Mouse (Mus musculus) ovary, postnatal 36 days (tissue): ENCODE results near the gene Hebp2.

Experiments used
- DNase-seq: peaks from one replicate; pipeline ENCODE4 v3.0.0; 2022; ENCODE audit warnings: low spot score, mixed read lengths

The Hebp2 gene

GRCm38 (mm10) chr10:18510663-18511062, 35.2 kb downstream of the Hebp2 start:
- DNase-seq = no peak

- no peak for DNase-seq
These were observed 37.3 kb downstream of the Hebp2 start for GRCm38 (mm10) chr10:18508586-18508985.

- DNase-seq = no peak
These were observed 37.9 kb downstream of the Hebp2 start for GRCm38 (mm10) chr10:18507869-18508473.

- DNase-seq = no peak
These were observed 39.4 kb downstream of the Hebp2 start for GRCm38 (mm10) chr10:18506501-18506946.

GRCm38 (mm10) chr10:18505690-18506089, 40.2 kb downstream of the Hebp2 start:
- DNase-seq = no peak

GRCm38 (mm10) chr10:18501997-18502396, 43.9 kb downstream of the Hebp2 start:
- no peak for DNase-seq

- no peak for DNase-seq
These were observed 48.8 kb downstream of the Hebp2 start for GRCm38 (mm10) chr10:18497066-18497465.

- DNase-seq = no peak
These were observed 51.6 kb downstream of the Hebp2 start for GRCm38 (mm10) chr10:18494249-18494648.

GRCm38 (mm10) chr10:18493010-18493894, 52.6 kb downstream of the Hebp2 start:
- DNase-seq = no peak

GRCm38 (mm10) chr10:18491952-18492351, 53.9 kb downstream of the Hebp2 start:
- DNase-seq = no peak

- no peak for DNase-seq
These were observed 55.9 kb downstream of the Hebp2 start for GRCm38 (mm10) chr10:18489936-18490335.
